Mouse (Mus musculus) lung, postnatal 0 days (tissue): Measurements from ENCODE around the gene Nid2.

Source experiments
- CTCF ChIP-seq: IDR thresholded peaks from 2 replicates; pipeline ENCODE4 v1.5.1; 2016; ENCODE audit warnings: antibody characterized with exemption, mild to moderate bottlenecking
- EP300 ChIP-seq: IDR thresholded peaks from 2 replicates; pipeline ENCODE4 v1.6.1; 2016; ENCODE audit warnings: antibody characterized with exemption, mild to moderate bottlenecking, control low read depth

- TF ChIP-seq EP300 (no peak), CTCF (no peak)
Measured at GRCm38 (mm10) chr14:19766380-19766649, 15.2 kb downstream of the Nid2 start.
